Mouse (Mus musculus): Measurements from ENCODE around the gene Arsg. TPM values are rescaled to one million over a fixed set of nuclear protein-coding genes. Genes with fewer than 3 reads are reported as not detected.
A peak's percentile ranks its signal among the peaks of the same experiment; 100 is the strongest.

Gene Arsg
- polyA plus RNA-seq, 1 experiment from 2014 or later: 3.8 TPM

DNA sequence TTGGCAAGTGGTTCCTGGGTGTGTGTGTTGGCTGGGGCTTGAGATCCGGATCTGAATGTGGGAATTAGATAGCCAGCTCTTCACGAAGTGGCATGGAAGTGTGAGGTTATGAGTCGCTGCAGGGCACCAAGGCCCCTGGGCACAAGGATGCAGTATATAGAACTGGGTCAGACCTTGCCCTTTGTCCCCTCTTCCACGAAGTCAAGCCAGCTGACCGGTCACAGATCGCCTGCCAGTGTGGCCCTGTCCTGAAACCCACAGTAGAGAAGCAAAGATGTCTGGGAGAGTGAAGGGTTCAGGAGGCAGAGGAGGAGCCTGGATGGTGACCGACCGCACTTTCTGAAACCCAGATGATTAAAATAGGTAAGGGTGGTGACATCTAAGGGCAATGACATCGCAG, 70.3 kb downstream of the Arsg start:
- no peak for ATAC-seq (ENCODE audit: low read depth)
- Histone ChIP-seq H3K27ac (ENCODE audit: low read length) (0 out of 2 replicates have a peak overlapping the region, but pooled peaks have one; percentile 5), H3K9ac (ENCODE audit: low read depth, low read length) (no peak overlapping the region), H3K4me2 (ENCODE audit: low read depth, low read length) (no peak overlapping the region), H3K36me3 (ENCODE audit: control insufficient read depth, insufficient read depth) (no peaks in the 10 kb centered on the region), H3K9me3 (replicated peaks; ENCODE audit: control insufficient read depth, low read length) (no peaks in the 10 kb centered on the region), H3K4me3 (ENCODE audit: low read depth, low read length) (no peak overlapping the region), H3K4me1 (ENCODE audit: control insufficient read depth, low read depth, low read length) (peaks cover 61% of the 10 kb centered on the region), H3K27me3 (ENCODE audit: control insufficient read depth, insufficient read depth, low read depth, low read length) (no peaks in the 10 kb centered on the region)
- 71% methylated on average over 9 of the region's 9 CpGs for WGBS (ENCODE audit: insufficient replicate concordance)

DNA sequence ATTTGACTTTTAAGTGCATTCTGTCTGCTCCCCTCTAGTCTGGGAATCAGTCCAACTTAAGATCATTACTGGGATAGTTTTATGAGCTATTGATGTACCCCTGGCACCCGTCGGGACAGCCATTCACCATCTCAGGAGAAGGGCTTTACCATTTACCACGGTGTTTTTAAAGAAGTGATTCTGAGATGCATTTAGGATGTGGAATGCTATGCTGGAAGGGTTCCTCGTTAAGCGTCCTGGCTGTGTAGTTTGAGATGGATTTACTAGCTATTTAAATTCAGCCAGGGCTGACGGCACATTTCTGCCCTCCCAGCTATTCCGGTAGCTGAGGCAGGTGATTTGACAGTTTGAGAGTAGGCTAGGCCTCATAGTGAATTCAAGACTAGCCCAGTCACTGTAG, 71.3 kb downstream of the Arsg start:
- no peak overlapping the region for H3K4me3 ChIP-seq (ENCODE audit: low read depth, low read length)
- H3K27ac ChIP-seq (ENCODE audit: low read length): peak overlapping the region; percentile 72
- WGBS (ENCODE audit: insufficient replicate concordance): 82% methylated on average over 7 of the region's 7 CpGs
- no peak overlapping the region for H3K9ac ChIP-seq (ENCODE audit: low read depth, low read length)
- peaks cover 66% of the 10 kb centered on the region for H3K4me1 ChIP-seq (ENCODE audit: control insufficient read depth, low read depth, low read length)
- no peaks in the 10 kb centered on the region for H3K9me3 ChIP-seq (replicated peaks; ENCODE audit: control insufficient read depth, low read length)
- H3K4me2 ChIP-seq (ENCODE audit: low read depth, low read length): no peak overlapping the region
- no peaks in the 10 kb centered on the region for H3K36me3 ChIP-seq (ENCODE audit: control insufficient read depth, insufficient read depth)
- H3K27me3 ChIP-seq (ENCODE audit: control insufficient read depth, insufficient read depth, low read depth, low read length): no peaks in the 10 kb centered on the region
- no peak for ATAC-seq (ENCODE audit: low read depth)

DNA sequence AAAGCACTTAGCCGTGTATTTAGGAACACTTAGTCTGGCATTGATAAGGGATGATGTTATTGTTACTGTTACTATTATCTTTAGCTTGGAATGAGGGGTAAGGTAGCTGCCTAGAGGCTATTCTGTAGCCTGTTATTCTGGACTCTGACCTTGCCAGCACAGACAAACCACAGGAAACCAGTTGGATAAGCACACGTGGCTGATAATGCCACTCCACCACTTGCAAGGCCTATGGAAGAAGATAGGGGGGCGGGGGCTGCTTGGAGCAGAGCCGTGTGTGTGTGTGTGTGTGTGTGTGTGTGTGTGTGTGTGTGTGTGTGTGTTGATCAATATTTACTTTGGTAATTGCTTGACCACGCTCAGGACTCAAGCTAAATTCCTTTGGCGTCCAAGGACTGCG, 72.1 kb downstream of the Arsg start:
- no peaks in the 10 kb centered on the region for H3K36me3 ChIP-seq (ENCODE audit: control insufficient read depth, insufficient read depth)
- peak; percentile 18 for ATAC-seq (ENCODE audit: low read depth)
- peak overlapping the region; percentile 26 for H3K9ac ChIP-seq (ENCODE audit: low read depth, low read length)
- peak overlapping the region; percentile 56 for H3K4me2 ChIP-seq (ENCODE audit: low read depth, low read length)
- H3K9me3 ChIP-seq (replicated peaks; ENCODE audit: control insufficient read depth, low read length): no peaks in the 10 kb centered on the region
- no peak overlapping the region for H3K4me3 ChIP-seq (ENCODE audit: low read depth, low read length)
- peaks cover 71% of the 10 kb centered on the region for H3K4me1 ChIP-seq (ENCODE audit: control insufficient read depth, low read depth, low read length)
- peak overlapping the region; percentile 72 for H3K27ac ChIP-seq (ENCODE audit: low read length)
- no peaks in the 10 kb centered on the region for H3K27me3 ChIP-seq (ENCODE audit: control insufficient read depth, insufficient read depth, low read depth, low read length)
- 19% methylated on average over 7 of the region's 7 CpGs for WGBS (ENCODE audit: insufficient replicate concordance)

DNA sequence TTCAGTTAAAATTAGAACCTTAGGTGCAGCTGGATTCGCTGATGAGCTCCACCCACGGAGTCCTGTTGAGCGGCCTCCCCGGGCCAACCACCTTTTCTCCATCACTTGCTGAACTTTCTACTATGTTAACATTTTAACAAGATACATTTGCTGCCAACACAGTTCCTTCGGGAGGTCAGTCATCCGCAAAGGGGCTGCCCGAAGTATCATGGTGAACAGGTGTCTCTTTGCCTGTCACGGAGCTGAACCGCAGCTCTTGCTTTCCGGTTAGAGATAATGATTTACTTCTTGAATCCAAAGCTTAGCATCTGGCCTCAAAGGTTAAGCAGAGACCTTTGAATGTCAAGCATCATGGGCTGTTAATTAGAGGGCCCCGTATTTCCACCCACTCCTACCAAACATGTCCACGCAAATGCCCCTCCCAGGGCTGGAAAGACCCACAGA, 72.5 kb downstream of the Arsg start:
- WGBS (ENCODE audit: insufficient replicate concordance): 22% methylated on average over 12 of the region's 12 CpGs
- no peak for ATAC-seq (ENCODE audit: low read depth)
- peak overlapping the region; percentile 72 for H3K27ac ChIP-seq (ENCODE audit: low read length)
- peak overlapping the region; percentile 56 for H3K4me2 ChIP-seq (ENCODE audit: low read depth, low read length)
- H3K4me3 ChIP-seq (ENCODE audit: low read depth, low read length): no peak overlapping the region
- no peaks in the 10 kb centered on the region for H3K27me3 ChIP-seq (ENCODE audit: control insufficient read depth, insufficient read depth, low read depth, low read length)
- H3K9me3 ChIP-seq (replicated peaks; ENCODE audit: control insufficient read depth, low read length): no peaks in the 10 kb centered on the region
- H3K4me1 ChIP-seq (ENCODE audit: control insufficient read depth, low read depth, low read length): peaks cover 71% of the 10 kb centered on the region
- H3K36me3 ChIP-seq (ENCODE audit: control insufficient read depth, insufficient read depth): no peaks in the 10 kb centered on the region
- H3K9ac ChIP-seq (ENCODE audit: low read depth, low read length): peak overlapping the region; percentile 26; the same call in 1 of the 2 replicates

DNA sequence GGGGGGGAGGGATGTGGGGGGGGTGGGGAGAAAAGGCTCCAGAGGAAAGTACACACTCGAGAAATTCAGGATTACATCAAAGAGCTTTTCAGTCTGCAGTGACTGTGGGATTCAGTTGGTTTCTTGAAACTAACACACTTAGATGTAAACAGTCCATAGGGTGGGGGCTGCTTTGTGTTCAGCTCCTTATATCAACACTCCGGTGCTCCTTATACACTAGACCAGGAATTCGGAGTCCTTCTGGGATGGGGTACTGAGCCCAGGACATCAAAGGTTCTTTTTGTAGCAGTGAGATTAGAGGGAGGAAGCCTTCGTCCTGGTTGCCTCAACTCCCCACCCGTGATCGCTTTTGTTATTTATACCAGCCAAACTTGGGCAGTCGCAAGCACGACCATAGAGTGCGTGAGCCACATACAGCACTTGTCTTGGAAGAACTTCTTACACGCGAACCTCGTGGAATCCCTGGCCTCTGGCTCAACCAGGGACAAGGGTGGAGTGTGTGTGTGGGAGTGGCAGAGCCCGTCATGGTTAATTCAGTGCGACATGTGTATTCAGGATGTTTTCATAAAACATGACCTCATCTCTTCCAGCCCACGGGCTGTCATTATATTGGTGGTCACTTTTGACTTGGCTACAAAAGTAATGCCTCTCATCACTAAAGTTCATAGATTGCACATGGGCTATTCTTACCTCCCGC, 73.3 kb downstream of the Arsg start:
- Histone ChIP-seq H3K36me3 (ENCODE audit: control insufficient read depth, insufficient read depth) (no peaks in the 10 kb centered on the region), H3K4me3 (ENCODE audit: low read depth, low read length) (no peak overlapping the region), H3K27me3 (ENCODE audit: control insufficient read depth, insufficient read depth, low read depth, low read length) (no peaks in the 10 kb centered on the region), H3K27ac (ENCODE audit: low read length) (peak overlapping the region; percentile 72), H3K4me1 (ENCODE audit: control insufficient read depth, low read depth, low read length) (peaks cover 71% of the 10 kb centered on the region), H3K9ac (ENCODE audit: low read depth, low read length) (no peak overlapping the region), H3K9me3 (replicated peaks; ENCODE audit: control insufficient read depth, low read length) (no peaks in the 10 kb centered on the region), H3K4me2 (ENCODE audit: low read depth, low read length) (no peak overlapping the region)
- 64% methylated on average over 16 of the region's 16 CpGs for WGBS (ENCODE audit: insufficient replicate concordance)
- ATAC-seq (ENCODE audit: low read depth): no peak

DNA sequence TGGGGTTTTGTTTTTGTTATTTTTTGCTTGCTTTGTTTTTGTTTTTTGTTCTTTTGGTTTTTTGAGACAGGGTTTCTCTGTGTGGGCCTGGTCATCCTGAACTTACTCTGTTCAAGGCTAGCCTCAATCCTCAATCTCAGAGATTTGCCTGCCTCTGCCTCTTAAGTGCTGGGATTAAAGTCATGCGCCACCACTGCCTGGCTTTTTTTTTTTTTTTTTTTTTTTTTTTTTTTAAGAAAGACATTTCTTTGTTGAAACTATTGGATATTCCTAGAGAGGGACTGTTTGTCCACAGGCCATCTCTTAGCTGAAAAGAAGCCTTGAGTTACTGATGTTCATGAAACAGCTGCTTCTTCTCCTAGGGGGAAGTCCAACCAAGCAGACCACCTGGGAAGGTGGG, 74.5 kb downstream of the Arsg start:
- 80% methylated on average over 1 of the region's 1 CpGs for WGBS (ENCODE audit: insufficient replicate concordance)
- Histone ChIP-seq H3K27me3 (ENCODE audit: control insufficient read depth, insufficient read depth, low read depth, low read length) (no peaks in the 10 kb centered on the region), H3K4me1 (ENCODE audit: control insufficient read depth, low read depth, low read length) (peaks cover 78% of the 10 kb centered on the region), H3K9me3 (replicated peaks; ENCODE audit: control insufficient read depth, low read length) (no peaks in the 10 kb centered on the region), H3K36me3 (ENCODE audit: control insufficient read depth, insufficient read depth) (no peaks in the 10 kb centered on the region), H3K4me2 (ENCODE audit: low read depth, low read length) (no peak overlapping the region), H3K9ac (ENCODE audit: low read depth, low read length) (no peak overlapping the region), H3K27ac (ENCODE audit: low read length) (peak overlapping the region; percentile 98), H3K4me3 (ENCODE audit: low read depth, low read length) (no peak overlapping the region)
- no peak for ATAC-seq (ENCODE audit: low read depth)

DNA sequence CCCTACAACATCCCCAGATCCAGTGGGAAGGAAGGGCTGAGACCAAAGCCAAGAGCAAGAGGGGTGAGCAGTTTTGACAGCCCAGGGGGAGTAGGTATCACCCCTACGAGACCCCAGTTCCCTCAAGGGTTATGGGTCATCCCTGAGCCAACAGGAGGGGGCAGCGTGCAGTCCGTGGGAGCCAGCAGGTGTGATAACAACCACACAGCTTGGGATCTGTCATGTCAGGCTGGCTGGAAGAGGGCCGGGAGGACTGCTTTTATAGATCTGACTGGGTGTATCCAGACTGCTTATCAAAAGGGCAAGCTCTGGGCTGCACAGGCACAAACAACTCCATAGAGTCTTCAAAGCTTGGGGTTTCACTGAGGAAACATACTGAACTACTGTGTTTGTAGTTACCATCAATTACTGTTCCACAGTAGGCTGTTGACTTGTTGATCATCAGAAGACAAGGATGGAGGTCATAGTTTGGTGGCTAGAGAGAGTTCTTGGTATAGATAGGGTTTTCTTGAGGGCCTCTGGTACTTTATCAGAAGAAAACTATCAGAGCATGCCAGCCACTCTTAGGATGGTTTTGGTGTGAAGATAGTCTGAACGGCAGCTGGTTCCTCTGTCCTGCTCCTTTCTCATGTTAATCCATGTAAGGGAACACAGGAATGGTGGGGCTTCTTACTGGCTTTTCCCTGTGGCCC, 76.6 kb downstream of the Arsg start:
- no peaks in the 10 kb centered on the region for H3K27me3 ChIP-seq (ENCODE audit: control insufficient read depth, insufficient read depth, low read depth, low read length)
- H3K4me3 ChIP-seq (ENCODE audit: low read depth, low read length): peak overlapping the region; percentile 25
- peak; percentile 96 for ATAC-seq (ENCODE audit: low read depth)
- no peaks in the 10 kb centered on the region for H3K9me3 ChIP-seq (replicated peaks; ENCODE audit: control insufficient read depth, low read length)
- peak overlapping the region; percentile 68 for H3K9ac ChIP-seq (ENCODE audit: low read depth, low read length)
- peak overlapping the region; percentile 98 for H3K27ac ChIP-seq (ENCODE audit: low read length)
- H3K4me1 ChIP-seq (ENCODE audit: control insufficient read depth, low read depth, low read length): peaks cover 91% of the 10 kb centered on the region
- peak overlapping the region; percentile 61 for H3K4me2 ChIP-seq (ENCODE audit: low read depth, low read length)
- no peaks in the 10 kb centered on the region for H3K36me3 ChIP-seq (ENCODE audit: control insufficient read depth, insufficient read depth)
- 16% methylated on average over 5 of the region's 5 CpGs for WGBS (ENCODE audit: insufficient replicate concordance)

DNA sequence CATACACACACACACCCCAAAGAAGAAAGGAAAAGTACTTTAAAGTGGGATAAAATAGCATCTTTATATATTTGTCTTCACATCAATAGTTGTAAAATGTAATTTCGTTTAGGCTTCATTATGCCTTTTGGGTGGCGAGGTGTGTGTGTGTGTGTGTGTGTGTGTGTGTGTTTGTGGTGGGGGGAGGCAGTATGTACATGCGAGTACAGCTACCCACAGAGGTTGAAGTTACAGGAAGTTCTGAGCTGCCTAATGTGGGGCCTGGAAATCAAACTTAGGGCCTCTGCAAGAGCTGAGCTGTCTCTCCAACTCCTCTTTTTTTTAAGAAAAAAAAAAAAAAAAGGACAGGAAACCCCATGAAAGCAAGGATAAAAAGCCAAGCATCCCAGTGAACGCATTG, 80.7 kb downstream of the Arsg start:
- H3K27ac ChIP-seq (ENCODE audit: low read length): peak overlapping the region; percentile 85
- no peak overlapping the region; the same call in 1 of the 2 replicates for H3K9ac ChIP-seq (ENCODE audit: low read depth, low read length)
- no peaks in the 10 kb centered on the region for H3K27me3 ChIP-seq (ENCODE audit: control insufficient read depth, insufficient read depth, low read depth, low read length)
- no peak overlapping the region for H3K4me2 ChIP-seq (ENCODE audit: low read depth, low read length)
- H3K9me3 ChIP-seq (replicated peaks; ENCODE audit: control insufficient read depth, low read length): no peaks in the 10 kb centered on the region
- H3K4me3 ChIP-seq (ENCODE audit: low read depth, low read length): no peak overlapping the region
- no peak for ATAC-seq (ENCODE audit: low read depth)
- WGBS (ENCODE audit: insufficient replicate concordance): 47% methylated on average over 4 of the region's 4 CpGs
- H3K36me3 ChIP-seq (ENCODE audit: control insufficient read depth, insufficient read depth): no peaks in the 10 kb centered on the region
- peaks cover 90% of the 10 kb centered on the region for H3K4me1 ChIP-seq (ENCODE audit: control insufficient read depth, low read depth, low read length)

DNA sequence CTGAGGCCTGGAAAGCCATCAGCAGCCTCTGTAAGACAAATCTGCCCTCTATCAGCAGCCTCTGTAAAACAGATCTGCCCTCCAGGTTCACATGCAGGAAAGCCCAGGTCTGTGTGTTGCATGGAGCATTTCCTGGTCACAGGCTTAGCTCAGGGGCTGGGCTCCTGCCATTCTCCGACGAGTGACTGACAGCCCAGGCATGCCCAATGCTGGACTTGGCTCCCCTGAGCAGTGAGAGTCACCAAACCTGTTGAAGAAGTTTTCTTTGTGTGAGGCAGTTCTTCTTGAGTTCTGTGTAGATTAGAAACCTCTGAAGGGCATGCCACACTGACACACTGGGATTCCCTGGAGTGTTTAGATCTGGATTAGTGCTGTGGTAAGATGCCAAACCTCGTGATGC, 81.3 kb downstream of the Arsg start:
- H3K9me3 ChIP-seq (replicated peaks; ENCODE audit: control insufficient read depth, low read length): no peaks in the 10 kb centered on the region
- H3K27ac ChIP-seq (ENCODE audit: low read length): peak overlapping the region; percentile 85
- peaks cover 90% of the 10 kb centered on the region for H3K4me1 ChIP-seq (ENCODE audit: control insufficient read depth, low read depth, low read length)
- no peak overlapping the region for H3K4me3 ChIP-seq (ENCODE audit: low read depth, low read length)
- 39% methylated on average over 3 of the region's 3 CpGs for WGBS (ENCODE audit: insufficient replicate concordance)
- H3K36me3 ChIP-seq (ENCODE audit: control insufficient read depth, insufficient read depth): no peaks in the 10 kb centered on the region
- H3K27me3 ChIP-seq (ENCODE audit: control insufficient read depth, insufficient read depth, low read depth, low read length): no peaks in the 10 kb centered on the region
- H3K4me2 ChIP-seq (ENCODE audit: low read depth, low read length): no peak overlapping the region
- no peak for ATAC-seq (ENCODE audit: low read depth)
- peak overlapping the region; percentile 55 for H3K9ac ChIP-seq (ENCODE audit: low read depth, low read length)

All from liver, embryonic 16.5 days (tissue).